ENCODE assay signal across 1 mouse cellular context in the genomic region with DNA sequence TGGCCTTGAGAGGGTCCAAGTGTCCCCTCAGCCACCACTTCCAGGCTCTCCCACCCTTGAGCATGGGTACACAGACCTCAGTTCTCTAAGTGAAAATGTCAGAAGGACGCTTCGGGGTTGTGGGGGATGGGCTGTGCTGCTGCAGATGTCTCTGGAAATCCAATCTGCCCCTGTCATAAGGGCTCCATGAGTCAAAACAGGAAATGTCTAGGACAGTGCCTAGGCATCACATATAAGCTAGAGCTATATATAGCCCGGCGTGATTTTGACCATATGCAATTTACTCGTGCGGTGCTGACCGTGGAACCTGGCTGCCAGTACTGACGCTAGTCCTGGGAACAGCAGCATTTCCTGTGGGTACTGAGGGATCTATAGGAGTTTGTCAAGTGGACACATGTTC.
A peak's percentile ranks its signal among the peaks of the same experiment; 100 is the strongest.
TF ChIP-seq lines count a peak whose summit lies in the region.

No protein-coding gene starts in this region.

TF ChIP-seq in CH12.LX, 34 proteins besides CTCF, POLR2A, EP300 and RAD21:
- peak; percentile 46; the same call in 1 of the 2 replicates for TF ChIP-seq TCF12 (IDR thresholded peaks at IDR 0.05; ENCODE audit: low read depth, low read length)
- peak; percentile 69 for TF ChIP-seq JUND (conservative IDR thresholded peaks at IDR 0.05; ENCODE audit: low read depth, low read length)
- TF ChIP-seq CHD2 (IDR thresholded peaks at IDR 0.05; ENCODE audit: low read length): peak; percentile 88
- peak; percentile 86 for TF ChIP-seq BHLHE40 (IDR thresholded peaks at IDR 0.05; ENCODE audit: low read depth, low read length)
- peak; percentile 24; the same call in 1 of the 2 replicates for TF ChIP-seq ETS1 (conservative IDR thresholded peaks at IDR 0.05; ENCODE audit: low read depth, low read length)
- no peak for TF ChIP-seq NELFE (IDR thresholded peaks at IDR 0.05; ENCODE audit: low read depth, low read length)
- TF ChIP-seq SMC3 (IDR thresholded peaks at IDR 0.05; ENCODE audit: low read depth, low read length): peak; percentile 4; the same call in 1 of the 2 replicates
- TF ChIP-seq MAFK (IDR thresholded peaks at IDR 0.05; ENCODE audit: insufficient replicate concordance, low read length): no peak
- TF ChIP-seq JUN (IDR thresholded peaks at IDR 0.05; ENCODE audit: insufficient read depth, low read depth, low read length): peak; percentile 53
- peak; percentile 87 for TF ChIP-seq MEF2A (IDR thresholded peaks at IDR 0.05; ENCODE audit: borderline replicate concordance, low read depth, low read length)
- TF ChIP-seq PAX5 (IDR thresholded peaks at IDR 0.05; ENCODE audit: low read length): no peak
- TF ChIP-seq IRF4 (IDR thresholded peaks at IDR 0.05; ENCODE audit: low read depth, low read length): peak; percentile 86
- no peak for TF ChIP-seq ZNF384 (IDR thresholded peaks at IDR 0.05; ENCODE audit: low read depth, low read length)
TF ChIP-seq in CH12.LX: peak in this region for 9.
